Mouse (Mus musculus) erythroblast, embryonic 14.5 days (primary cell): ENCODE measurements around the gene Sppl3. TPM values are rescaled to one million over a fixed set of nuclear protein-coding genes. Genes with fewer than 3 reads are reported as not detected.

Experiments used
- H3K27me3 ChIP-seq: 2 replicates; pipeline ENCODE4 v1.6.1; 2012; ENCODE audit warnings: inconsistent platforms; ENCODE audit not compliant: control insufficient read depth
- H3K36me3 ChIP-seq: 2 replicates; pipeline ENCODE4 v1.6.1; 2012; ENCODE audit warnings: mild to moderate bottlenecking, inconsistent platforms; ENCODE audit not compliant: control insufficient read depth
- H3K4me1 ChIP-seq: 2 replicates; pipeline ENCODE4 v1.6.1; 2012; ENCODE audit warnings: inconsistent platforms; ENCODE audit not compliant: control insufficient read depth
- H3K4me3 ChIP-seq: replicated peaks from 2 replicates; pipeline ENCODE3; 2012; ENCODE audit warnings: moderate library complexity, mild to moderate bottlenecking, inconsistent platforms
- H3K9me3 ChIP-seq: 2 replicates; pipeline ENCODE4 v1.6.1; 2012; ENCODE audit warnings: low read length, inconsistent platforms, mixed read lengths; ENCODE audit not compliant: control insufficient read depth
- GATA1 ChIP-seq: IDR thresholded peaks from 2 replicates; pipeline ENCODE4 v1.6.1; 2012; ENCODE audit warnings: low read length, inconsistent platforms, mixed read lengths
- TAL1 ChIP-seq: IDR thresholded peaks from 3 replicates; pipeline ENCODE4 v1.6.1; 2012; ENCODE audit warnings: low read length, inconsistent platforms, mixed read lengths
- polyA plus RNA-seq: library from polyadenylated mRNA; stranded (reverse); fragments of >175 nt; gene quantifications from 2 replicates; pipeline ENCODE4 v1.2.3, GENCODE M21; 2012

Gene Sppl3
- 4.4 and 4.6 TPM in 2 replicates for polyA plus RNA-seq

- H3K4me3 ChIP-seq: peak within 1 kb of the TSS; percentile 90
- no peaks in the 10 kb centered on the region for H3K27me3 ChIP-seq
- H3K4me1 ChIP-seq: peaks cover 67% of the 10 kb centered on the region
- no peak for TF ChIP-seq GATA1
- TF ChIP-seq TAL1: no peak
- no peaks in the 10 kb centered on the region for H3K9me3 ChIP-seq
- peaks cover 23% of the 10 kb centered on the region for H3K36me3 ChIP-seq
These were observed at the start of gene Sppl3 for GRCm38 (mm10) chr5:115010577-115011216. Sppl3 (plus strand) TSS chr5:115011137.

GRCm38 (mm10) chr5:114961590-114962360 lies 49.2 kb upstream of the Sppl3 start:
- no peak for TF ChIP-seq TAL1
- no peak for TF ChIP-seq GATA1
- H3K4me3 ChIP-seq: no peak overlapping the region
- H3K36me3 ChIP-seq: no peaks in the 10 kb centered on the region; the same call in 1 of the 2 replicates
- no peaks in the 10 kb centered on the region for H3K9me3 ChIP-seq
- H3K4me1 ChIP-seq: peaks cover 13% of the 10 kb centered on the region
- H3K27me3 ChIP-seq: peaks cover 2% of the 10 kb centered on the region

- Histone ChIP-seq H3K4me3 (peak overlapping the region; percentile 36), H3K9me3 (no peaks in the 10 kb centered on the region), H3K36me3 (no peaks in the 10 kb centered on the region; the same call in 1 of the 2 replicates), H3K27me3 (peaks cover 23% of the 10 kb centered on the region), H3K4me1 (peaks cover 13% of the 10 kb centered on the region)
- TF ChIP-seq GATA1 (no peak), TAL1 (no peak)
These were observed 46.5 kb upstream of the Sppl3 start for GRCm38 (mm10) chr5:114964315-114964966.

- no peaks in the 10 kb centered on the region for H3K9me3 ChIP-seq
- TF ChIP-seq TAL1 (no peak), GATA1 (no peak)
- peaks cover 13% of the 10 kb centered on the region for H3K4me1 ChIP-seq
- H3K4me3 ChIP-seq: no peak overlapping the region
- no peaks in the 10 kb centered on the region for H3K36me3 ChIP-seq
- peaks cover 23% of the 10 kb centered on the region for H3K27me3 ChIP-seq
These were observed 45.7 kb upstream of the Sppl3 start for GRCm38 (mm10) chr5:114964967-114965898.

- Histone ChIP-seq H3K27me3 (peaks cover 23% of the 10 kb centered on the region), H3K4me3 (no peak overlapping the region), H3K4me1 (peaks cover 13% of the 10 kb centered on the region), H3K36me3 (no peaks in the 10 kb centered on the region; the same call in 1 of the 2 replicates), H3K9me3 (no peaks in the 10 kb centered on the region)
- TF ChIP-seq GATA1 (no peak), TAL1 (no peak)
These were observed 43.2 kb upstream of the Sppl3 start for GRCm38 (mm10) chr5:114967523-114968268.

GRCm38 (mm10) chr5:114968651-114969050 lies 42.3 kb upstream of the Sppl3 start:
- Histone ChIP-seq H3K9me3 (no peaks in the 10 kb centered on the region), H3K4me1 (peaks cover 13% of the 10 kb centered on the region), H3K4me3 (peak overlapping the region; percentile 54), H3K36me3 (no peaks in the 10 kb centered on the region; the same call in 1 of the 2 replicates), H3K27me3 (peaks cover 23% of the 10 kb centered on the region)
- TF ChIP-seq TAL1 (no peak), GATA1 (no peak)

- H3K4me3 ChIP-seq: peak overlapping the region; percentile 54
- H3K9me3 ChIP-seq: no peaks in the 10 kb centered on the region
- H3K36me3 ChIP-seq: no peaks in the 10 kb centered on the region; the same call in 1 of the 2 replicates
- H3K4me1 ChIP-seq: peaks cover 13% of the 10 kb centered on the region
- TF ChIP-seq GATA1 (no peak), TAL1 (no peak)
- peaks cover 23% of the 10 kb centered on the region for H3K27me3 ChIP-seq
These were observed 41.9 kb upstream of the Sppl3 start for GRCm38 (mm10) chr5:114969064-114969463.
